7 mouse cellular contexts compared by ENCODE assay signal in the genomic region with DNA sequence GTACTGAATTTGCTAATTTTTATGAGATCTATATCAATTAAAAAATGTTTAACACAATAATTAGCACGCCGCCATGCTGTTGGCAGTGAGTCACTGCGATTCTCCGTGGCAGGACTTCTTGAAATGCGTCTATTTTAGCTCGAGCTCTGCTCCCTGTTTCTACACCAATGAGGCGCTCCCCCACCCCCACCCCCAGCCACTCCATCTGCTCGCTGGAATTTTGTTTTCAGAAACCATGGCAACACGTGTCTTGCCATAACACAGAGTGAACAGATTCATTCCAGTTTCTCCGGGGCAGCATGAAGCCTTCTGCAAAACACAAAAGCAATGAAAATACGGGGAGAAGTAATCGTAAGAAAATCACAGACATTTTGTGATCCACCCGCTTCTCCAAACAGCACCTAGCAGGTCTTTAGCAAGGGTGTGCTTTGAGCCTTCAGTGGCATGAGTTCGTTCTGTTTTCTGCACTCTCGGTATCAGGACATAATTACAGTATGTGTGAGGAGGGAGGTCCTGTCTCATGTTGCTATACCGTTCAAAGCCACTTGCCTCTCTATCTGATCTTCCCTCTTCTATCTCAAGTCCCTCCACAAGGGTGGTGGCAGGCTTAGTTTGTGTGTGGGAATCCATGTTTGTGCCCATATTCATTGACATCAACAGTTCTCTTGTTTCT. TPM values are rescaled to one million over a fixed set of nuclear protein-coding genes. Genes with fewer than 3 reads are reported as not detected.
A peak's percentile ranks its signal among the peaks of the same experiment; 100 is the strongest.
DNase-seq lines count a peak whose midpoint lies in the region; ATAC-seq and TF ChIP-seq lines count a peak whose summit lies in the region.

No protein-coding gene starts in this region.

- peak; percentile 94 for ATAC-seq in forebrain, embryonic 13.5 days
- ATAC-seq in lung, postnatal 0 days: peak; percentile 95
- ATAC-seq in granulocyte monocyte progenitor cell, adult 5-6 weeks (replicated peaks; ENCODE audit: poor library complexity, severe bottlenecking): no peak

- H3K27ac ChIP-seq in forebrain, embryonic 13.5 days: peak overlapping the region; percentile 65
- H3K27ac ChIP-seq in lung, postnatal 0 days (ENCODE audit: low read length): no peak overlapping the region

- no peaks in the 10 kb centered on the region for H3K27me3 ChIP-seq in forebrain, embryonic 13.5 days
- H3K27me3 ChIP-seq in lung, postnatal 0 days (replicated peaks; ENCODE audit: insufficient read depth, low read length): no peaks in the 10 kb centered on the region

- H3K4me3 ChIP-seq in forebrain, embryonic 13.5 days: peak overlapping the region; percentile 26
- H3K4me3 ChIP-seq in lung, postnatal 0 days (ENCODE audit: low read depth, low read length): no peak overlapping the region

- TF ChIP-seq EP300 in lung, postnatal 0 days (IDR thresholded peaks at IDR 0.05): no peak

- H3K4me2 ChIP-seq in forebrain, embryonic 13.5 days: peak overlapping the region; percentile 57
- peak overlapping the region; percentile 37 for H3K4me2 ChIP-seq in lung, postnatal 0 days (replicated peaks; ENCODE audit: low read depth, low read length)

- 12% methylated on average over 16 of the region's 16 CpGs for WGBS in forebrain, embryonic 13.5 days
- WGBS in lung, postnatal 0 days: 14% methylated on average over 16 of the region's 16 CpGs

- H3K36me3 ChIP-seq in forebrain, embryonic 13.5 days (ENCODE audit: poor library complexity, severe bottlenecking): no peaks in the 10 kb centered on the region
- no peaks in the 10 kb centered on the region for H3K36me3 ChIP-seq in lung, postnatal 0 days (ENCODE audit: insufficient read depth, low read length)

- TF ChIP-seq CTCF in lung, postnatal 0 days (IDR thresholded peaks at IDR 0.05): no peak

- H3K9me3 ChIP-seq in forebrain, embryonic 13.5 days (replicated peaks): no peaks in the 10 kb centered on the region
- H3K9me3 ChIP-seq in lung, postnatal 0 days (ENCODE audit: low read length): no peaks in the 10 kb centered on the region

- H3K4me1 ChIP-seq in forebrain, embryonic 13.5 days: peaks cover 18% of the 10 kb centered on the region
- H3K4me1 ChIP-seq in lung, postnatal 0 days (ENCODE audit: insufficient read depth, low read depth, low read length): no peaks in the 10 kb centered on the region

- peak overlapping the region; percentile 34 for H3K9ac ChIP-seq in forebrain, embryonic 13.5 days
- H3K9ac ChIP-seq in lung, postnatal 0 days (replicated peaks; ENCODE audit: low read depth): no peak overlapping the region

- DNase-seq in MN1 (ENCODE audit: low spot score): peak; percentile 75
- peak; percentile 70 for DNase-seq in R1 (ENCODE audit: low read depth, low spot score)
- peak; percentile 13 to 35 for DNase-seq in kidney, postnatal 4 days
- DNase-seq in lung, postnatal 0 days (ENCODE audit: low spot score): peak; percentile 86
- peak; percentile 65 for DNase-seq in right cerebral cortex, postnatal 25 days

RNA-seq across cellular contexts. Expression of gene Shc3, which starts 34.1 kb away (rescaled TPM):
- polyA plus RNA-seq in forebrain, embryonic 13.5 days (2015; fragmentation: Nextera tagmentation; extraction: Ambion mirVana): 4.2 and 5.2 TPM in 2 replicates
- 0.10 and 0.12 TPM in 2 replicates for polyA plus RNA-seq in lung, postnatal 0 days (2015; fragmentation: Nextera tagmentation; extraction: Ambion mirVana)
- not detected in 2 replicates for total RNA-seq in granulocyte monocyte progenitor cell, adult 5-6 weeks (2014; fragmentation: Nextera tagmentation)
- total RNA-seq in granulocyte monocyte progenitor cell, adult 5-6 weeks (2017): not detected in 2 replicates

RNA-seq across cellular contexts. Expression of gene Cks2, which starts 41.7 kb away (rescaled TPM):
- polyA plus RNA-seq in forebrain, embryonic 13.5 days (2015; fragmentation: Nextera tagmentation; extraction: Ambion mirVana): 290 and 335 TPM in 2 replicates
- polyA plus RNA-seq in lung, postnatal 0 days (2015; fragmentation: Nextera tagmentation; extraction: Ambion mirVana): 34.2 and 41.6 TPM in 2 replicates
- 271 and 351 TPM in 2 replicates for total RNA-seq in granulocyte monocyte progenitor cell, adult 5-6 weeks (2014; fragmentation: Nextera tagmentation)
- 247 and 266 TPM in 2 replicates for total RNA-seq in granulocyte monocyte progenitor cell, adult 5-6 weeks (2017)

RNA-seq across cellular contexts. Expression of gene Secisbp2, which starts 48.1 kb away (rescaled TPM):
- 36.1 and 38.0 TPM in 2 replicates for polyA plus RNA-seq in forebrain, embryonic 13.5 days (2015; fragmentation: Nextera tagmentation; extraction: Ambion mirVana)
- 27.2 and 28.9 TPM in 2 replicates for polyA plus RNA-seq in lung, postnatal 0 days (2015; fragmentation: Nextera tagmentation; extraction: Ambion mirVana)
- 19.6 and 30.8 TPM in 2 replicates for total RNA-seq in granulocyte monocyte progenitor cell, adult 5-6 weeks (2014; fragmentation: Nextera tagmentation)
- 24.7 and 26.2 TPM in 2 replicates for total RNA-seq in granulocyte monocyte progenitor cell, adult 5-6 weeks (2017)

Comparison
In these comparisons a context has a peak if more than half of its experiments do, and no peak if none do; other contexts are left out.
1. DNase-seq: peak in every context shown above with its lines; median percentile 86 in lung, postnatal 0 days; 75 in MN1; 70 in R1; 65 in right cerebral cortex, postnatal 25 days; 24 in kidney, postnatal 4 days.